ENCODE assay signal across 20 mouse cellular contexts in the genomic region with DNA sequence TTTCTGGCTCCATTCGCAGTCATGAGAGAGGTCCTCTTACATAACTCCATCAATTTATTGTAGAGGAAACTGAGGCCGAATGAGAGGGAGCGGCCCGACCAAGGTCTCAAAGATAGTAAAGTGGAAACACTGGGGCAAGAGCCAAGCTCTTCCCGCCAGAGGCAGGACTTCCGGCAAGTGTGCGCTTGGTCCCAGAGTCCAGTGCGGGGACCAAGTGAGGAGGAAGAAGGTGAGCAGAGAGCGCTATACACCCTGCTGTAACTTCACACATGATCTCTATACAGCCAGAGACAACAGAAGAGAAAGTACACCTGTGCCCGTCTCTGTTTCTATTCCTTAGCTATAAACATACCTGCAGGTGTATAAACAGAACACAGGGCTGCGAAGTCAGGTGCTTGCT. TPM values are rescaled to one million over a fixed set of nuclear protein-coding genes. Genes with fewer than 3 reads are reported as not detected.
DNase-seq lines count a peak whose midpoint lies in the region; ATAC-seq and TF ChIP-seq lines count a peak whose summit lies in the region.
"Had no signal": no experiment of that assay in that cellular context is flagged by ENCODE, and none has a peak within 500 bp of the region (broad histone marks: within the 10 kb centered on the region; RNA-seq: fewer than 3 reads in every experiment).

No protein-coding gene starts in this region.

- no peak overlapping the region for H3K4me2 ChIP-seq in intestine, embryonic 16.5 days (ENCODE audit: low read depth, low read length)
- H3K4me2 ChIP-seq in stomach, postnatal 0 days (replicated peaks; ENCODE audit: low read depth): no peak overlapping the region
- H3K4me2 ChIP-seq: embryonic facial prominence, embryonic 12.5 days; forebrain, embryonic 12.5 days; heart, embryonic 11.5 days; heart, embryonic 15.5 days; hindbrain, embryonic 15.5 days had no signal

- H3K36me3 ChIP-seq in E14TG2a.4 (ENCODE audit: insufficient read depth, low read length) (no peaks in the 10 kb centered on the region), ES-Bruce4 (ENCODE audit: control insufficient read depth, insufficient read depth, low read length, poor library complexity, severe bottlenecking) (no peaks in the 10 kb centered on the region)
- no peaks in the 10 kb centered on the region for H3K36me3 ChIP-seq in intestine, embryonic 16.5 days (ENCODE audit: control insufficient read depth, insufficient read depth, low read length)
- no peaks in the 10 kb centered on the region for H3K36me3 ChIP-seq in stomach, postnatal 0 days (ENCODE audit: control insufficient read depth, insufficient read depth, low read length)
- H3K36me3 ChIP-seq: embryonic facial prominence, embryonic 12.5 days; forebrain, embryonic 12.5 days; heart, embryonic 15.5 days; hindbrain, embryonic 15.5 days had no signal

- TF ChIP-seq POLR2A in ES-Bruce4 (IDR thresholded peaks at IDR 0.05; ENCODE audit: insufficient read depth, low read length): no peak

- H3K9me3 ChIP-seq in E14TG2a.4 (ENCODE audit: low read length): no peaks in the 10 kb centered on the region
- H3K9me3 ChIP-seq in ES-Bruce4 (replicated peaks; ENCODE audit: control insufficient read depth, insufficient read depth, low read length, poor library complexity, severe bottlenecking): no peaks in the 10 kb centered on the region
- H3K9me3 ChIP-seq in intestine, embryonic 16.5 days (ENCODE audit: control insufficient read depth, low read length): no peaks in the 10 kb centered on the region
- no peaks in the 10 kb centered on the region for H3K9me3 ChIP-seq in stomach, postnatal 0 days (ENCODE audit: control insufficient read depth, low read length)
- H3K9me3 ChIP-seq: embryonic facial prominence, embryonic 12.5 days; forebrain, embryonic 12.5 days; heart, embryonic 15.5 days; hindbrain, embryonic 15.5 days had no signal

- H3K4me3 ChIP-seq in E14TG2a.4 (replicated peaks; ENCODE audit: low read length) (peak overlapping the region; percentile 51), ES-Bruce4 (ENCODE audit: low read depth, low read length) (peak overlapping the region; percentile 16; the same call in 1 of the 2 replicates)
- no peak overlapping the region for H3K4me3 ChIP-seq in intestine, embryonic 16.5 days (ENCODE audit: low read length)
- H3K4me3 ChIP-seq in stomach, postnatal 0 days (ENCODE audit: low read depth, low read length): no peak overlapping the region
- H3K4me3 ChIP-seq: embryonic facial prominence, embryonic 12.5 days; forebrain, embryonic 12.5 days; heart, adult 2 months; heart, embryonic 15.5 days; hindbrain, embryonic 15.5 days had no signal

- TF ChIP-seq CTCF in E14TG2a.4 (conservative IDR thresholded peaks at IDR 0.05; ENCODE audit: low read length) (no peak), ES-Bruce4 (IDR thresholded peaks at IDR 0.05; ENCODE audit: low read depth, low read length) (no peak)
- TF ChIP-seq CTCF in stomach, postnatal 0 days (IDR thresholded peaks at IDR 0.05; ENCODE audit: low read depth): no peak

- DNase-seq in stomach, postnatal 0 days (ENCODE audit: low spot score): no peak
- DNase-seq in adrenal gland, adult 8-10 months: no peak
- DNase-seq: adrenal gland, adult 2 months; adrenal gland, postnatal 36 days; cerebellum, adult 2 months; cerebellum, postnatal 14 days; embryo, embryonic 11 days; gastrocnemius, postnatal 10 days; heart, adult 2 months had no signal

- peak overlapping the region; percentile 82 for H3K27ac ChIP-seq in ES-Bruce4 (ENCODE audit: insufficient read depth, low read length)
- H3K27ac ChIP-seq in intestine, embryonic 16.5 days (ENCODE audit: low read length): peak overlapping the region; percentile 66
- no peak overlapping the region for H3K27ac ChIP-seq in stomach, postnatal 0 days (replicated peaks)
- H3K27ac ChIP-seq: embryonic facial prominence, embryonic 12.5 days; forebrain, embryonic 12.5 days; heart, adult 2 months; heart, embryonic 15.5 days; hindbrain, embryonic 15.5 days had no signal

- no peaks in the 10 kb centered on the region for H3K27me3 ChIP-seq in E14TG2a.4 (ENCODE audit: insufficient read depth, low read length)
- H3K27me3 ChIP-seq in ES-Bruce4 (ENCODE audit: control insufficient read depth, insufficient read depth, low read length, poor library complexity, severe bottlenecking): no peaks in the 10 kb centered on the region
- H3K27me3 ChIP-seq in intestine, embryonic 16.5 days (replicated peaks; ENCODE audit: control insufficient read depth, insufficient read depth, low read length): no peaks in the 10 kb centered on the region
- no peaks in the 10 kb centered on the region for H3K27me3 ChIP-seq in stomach, postnatal 0 days (ENCODE audit: control insufficient read depth, insufficient read depth, low read length)
- H3K27me3 ChIP-seq: embryonic facial prominence, embryonic 12.5 days; forebrain, embryonic 12.5 days; heart, embryonic 15.5 days; hindbrain, embryonic 15.5 days had no signal

- peaks cover 72% of the 10 kb centered on the region for H3K4me1 ChIP-seq in E14TG2a.4 (replicated peaks; ENCODE audit: low read depth, low read length)
- H3K4me1 ChIP-seq in ES-Bruce4 (ENCODE audit: control insufficient read depth, insufficient read depth, low read length): peaks cover 12% of the 10 kb centered on the region
- peaks cover 31% of the 10 kb centered on the region for H3K4me1 ChIP-seq in intestine, embryonic 16.5 days (ENCODE audit: control insufficient read depth, insufficient read depth, low read length)
- H3K4me1 ChIP-seq in stomach, postnatal 0 days (replicated peaks; ENCODE audit: control insufficient read depth, insufficient read depth): no peaks in the 10 kb centered on the region; the same call in 1 of the 2 replicates
- H3K4me1 ChIP-seq: hindbrain, embryonic 15.5 days had no signal

- peak overlapping the region; percentile 9 for H3K9ac ChIP-seq in ES-Bruce4 (ENCODE audit: low read depth, poor library complexity, severe bottlenecking)
- H3K9ac ChIP-seq in intestine, embryonic 16.5 days (ENCODE audit: low read depth, low read length): no peak overlapping the region
- H3K9ac ChIP-seq in stomach, postnatal 0 days (ENCODE audit: low read length): no peak overlapping the region
- H3K9ac ChIP-seq: embryonic facial prominence, embryonic 12.5 days; forebrain, embryonic 12.5 days; heart, embryonic 15.5 days; hindbrain, embryonic 15.5 days had no signal

- ATAC-seq in intestine, embryonic 16.5 days: peak; percentile 36; the same call in 1 of the 2 replicates
- peak; percentile 48 for ATAC-seq in stomach, postnatal 0 days (ENCODE audit: low FRiP score, low TSS enrichment)
- ATAC-seq in monocyte, adult 5-6 weeks (replicated peaks; ENCODE audit: insufficient number of reproducible peaks, low FRiP score, low TSS enrichment, poor library complexity, severe bottlenecking): no peak
- ATAC-seq: forebrain, embryonic 16.5 days had no signal

- 80% methylated on average over 11 of the region's 11 CpGs for WGBS in intestine, embryonic 16.5 days
- 82% methylated on average over 11 of the region's 11 CpGs for WGBS in stomach, postnatal 0 days

- TF ChIP-seq EP300 in ES-Bruce4 (IDR thresholded peaks at IDR 0.05; ENCODE audit: insufficient read depth, low read depth, low read length): no peak
- TF ChIP-seq EP300 in stomach, postnatal 0 days (optimal IDR thresholded peaks at IDR 0.05): no peak

RNA-seq across cellular contexts. Expression of gene St14, which starts 14.6 kb away (rescaled TPM):
- 118 and 123 TPM in 2 replicates for polyA plus RNA-seq in ES-Bruce4 (2011; ENCODE audit: insufficient read depth, insufficient read length, low read depth, missing spikeins)
- polyA plus RNA-seq in intestine, embryonic 16.5 days (2015; fragmentation: Nextera tagmentation; extraction: Ambion mirVana): 91.4 and 96.6 TPM in 2 replicates
- polyA plus RNA-seq in stomach, postnatal 0 days (2015; fragmentation: Nextera tagmentation; extraction: Ambion mirVana): 60.4 and 61.6 TPM in 2 replicates
- total RNA-seq in monocyte, adult 5-6 weeks (2017): 7.2 to 11.8 TPM (median 7.5 TPM) in 3 replicates
- 1 to 10 TPM in 1 of 4 experiments, under 1 TPM in 3; 0.65 to 1.1 (median 0.84) TPM for total RNA-seq in adrenal gland, adult 8-10 months (2022)
- polyA plus RNA-seq: Patski had no signal

Comparison
In these comparisons a context has a peak if more than half of its experiments do, and no peak if none do; other contexts are left out.
1. H3K4me3 ChIP-seq: peak in E14TG2a.4 (single experiment) and ES-Bruce4 (single experiment); none in intestine, embryonic 16.5 days (single experiment) and stomach, postnatal 0 days (single experiment).